Mouse (Mus musculus) layer of hippocampus, adult 18-20 months (tissue): Measurements from ENCODE around the gene Vps50. TPM values are rescaled to one million over a fixed set of nuclear protein-coding genes. Genes with fewer than 3 reads are reported as not detected.
"Not testable (repeated sequence)": the region's sequence is repeated elsewhere in the genome, so short reads cannot be mapped to it uniquely, and the experiment has no call there.

Experiments
- DNase-seq, 2 experiments: peaks; one replicate each; pipeline ENCODE4 v3.0.0; 2022; ENCODE audit warnings: low spot score in 2 of 2
- long read RNA-seq: library from polyadenylated mRNA; stranded (forward); transcript quantifications from one replicate; pipeline ENCODE4 v2.0.0, GENCODE M21; 2021
- total RNA-seq, 2 experiments: library from RNA; stranded (reverse); gene quantifications; 2 replicates each; pipeline ENCODE4 v1.2.3; 2021

Vps50 gene
- 10 to 100 TPM; 51.8 to 53.8 TPM for total RNA-seq
- long read RNA-seq, transcript Vps50-201 (28 exons, 3,788 nt) = major isoform, 58 of 64 reads
- long read RNA-seq, partial matches to known transcripts = 3 of 64 reads
- long read RNA-seq, other reads (novel, unspliced or antisense) = 3 of 64 reads

GRCm38 (mm10) chr6:3498162-3498848 lies at the start of gene Vps50, which contains the start of gene Hepacam2:
Vps50 (plus strand) TSS chr6:3498382.
Hepacam2 (minus strand) TSS chr6:3498298.
- DNase-seq = peak; percentile 91 to 96

GRCm38 (mm10) chr6:3454421-3454820 lies 43.8 kb upstream of the Vps50 start:
- peak in 1 of 2 experiments; percentile 9 for DNase-seq

GRCm38 (mm10) chr6:3455944-3456536 lies 42.1 kb upstream of the Vps50 start:
- no peak for DNase-seq

- DNase-seq = no peak
These were observed 35.2 kb upstream of the Vps50 start for GRCm38 (mm10) chr6:3463026-3463425.

GRCm38 (mm10) chr6:3463594-3463993 lies 34.6 kb upstream of the Vps50 start:
- DNase-seq = no peak

GRCm38 (mm10) chr6:3468627-3469026 lies 29.6 kb upstream of the Vps50 start:
- no peak for DNase-seq

GRCm38 (mm10) chr6:3470706-3471105 lies 27.5 kb upstream of the Vps50 start:
- no peak for DNase-seq

- no peak for DNase-seq
These were observed 21.9 kb upstream of the Vps50 start for GRCm38 (mm10) chr6:3476299-3476698.

GRCm38 (mm10) chr6:3479853-3480252 lies 18.3 kb upstream of the Vps50 start:
- DNase-seq = no peak

- DNase-seq = no peak
These were observed 16.5 kb upstream of the Vps50 start for GRCm38 (mm10) chr6:3481705-3482104.

GRCm38 (mm10) chr6:3485133-3485532 lies 13.0 kb upstream of the Vps50 start:
- DNase-seq = no peak

- DNase-seq = no peak
These were observed 10.8 kb upstream of the Vps50 start for GRCm38 (mm10) chr6:3487355-3487754.

GRCm38 (mm10) chr6:3494285-3494684 lies 3.9 kb upstream of the Vps50 start:
- no peak for DNase-seq

- peak in 1 of 2 experiments; percentile 57 for DNase-seq
These were observed 2.0 kb upstream of the Vps50 start for GRCm38 (mm10) chr6:3496210-3496609.

- no peak for DNase-seq
These were observed 2.1 kb downstream of the Vps50 start for GRCm38 (mm10) chr6:3500286-3500685.

- DNase-seq = no peak
These were observed 7.1 kb downstream of the Vps50 start for GRCm38 (mm10) chr6:3505289-3505688.

GRCm38 (mm10) chr6:3507078-3507477 lies 8.9 kb downstream of the Vps50 start:
- no peak for DNase-seq

- DNase-seq = not testable (repeated sequence)
These were observed 10.0 kb downstream of the Vps50 start for GRCm38 (mm10) chr6:3508151-3508550.

- DNase-seq = peak in 1 of 2 experiments; percentile 59
These were observed 11.6 kb downstream of the Vps50 start for GRCm38 (mm10) chr6:3509782-3510181.

GRCm38 (mm10) chr6:3511116-3511515 lies 12.9 kb downstream of the Vps50 start:
- DNase-seq = no peak

- no peak for DNase-seq
These were observed 13.4 kb downstream of the Vps50 start for GRCm38 (mm10) chr6:3511612-3512011.

- DNase-seq = peak in 1 of 2 experiments; percentile 41
These were observed 14.4 kb downstream of the Vps50 start for GRCm38 (mm10) chr6:3512611-3513010.

GRCm38 (mm10) chr6:3528198-3528597 lies 30.0 kb downstream of the Vps50 start:
- DNase-seq = no peak
